Mouse (Mus musculus) spleen, adult 2 months (tissue): Measurements from ENCODE around the gene Calr4. TPM values are rescaled to one million over a fixed set of nuclear protein-coding genes. Genes with fewer than 3 reads are reported as not detected.

Experiments used
- DNase-seq, 2 experiments: peaks; one replicate each; pipeline versions ENCODE4 v3.0.0 to v3.0.0-alpha.2; 2012 to 2021; ENCODE audit warnings: low spot score in 2 of 2, low read depth in 1 of 2
- H3K27ac ChIP-seq: fragments of 200-500 bp; 2 replicates; pipeline ENCODE4 v1.5.1; 2012; ENCODE audit warnings: low read length, inconsistent platforms; ENCODE audit not compliant: insufficient read depth
- H3K27me3 ChIP-seq: fragments of 200-500 bp; 2 replicates; pipeline ENCODE4 v1.6.1; 2012; ENCODE audit warnings: mild to moderate bottlenecking, moderate library complexity, low read length, inconsistent platforms; ENCODE audit not compliant: control insufficient read depth, insufficient read depth
- H3K36me3 ChIP-seq: fragments of 200-500 bp; 2 replicates; pipeline ENCODE4 v1.6.1; 2012; ENCODE audit warnings: mild to moderate bottlenecking, low read length, inconsistent platforms; ENCODE audit not compliant: control insufficient read depth, insufficient read depth
- H3K4me1 ChIP-seq: fragments of 200-500 bp; 2 replicates; pipeline ENCODE4 v1.6.1; 2011; ENCODE audit warnings: inconsistent platforms; ENCODE audit not compliant: control insufficient read depth, insufficient read depth, insufficient read length
- H3K4me3 ChIP-seq: fragments of 200-500 bp; 2 replicates; pipeline ENCODE4 v1.5.1; 2011; ENCODE audit warnings: mild to moderate bottlenecking, inconsistent platforms; ENCODE audit not compliant: insufficient read depth, insufficient read length; ENCODE audit errors: extremely low read depth
- CTCF ChIP-seq: fragments of 200-500 bp; IDR thresholded peaks from 2 replicates; pipeline ENCODE4 v1.5.1; 2011; ENCODE audit warnings: mild to moderate bottlenecking, inconsistent platforms; ENCODE audit not compliant: insufficient read depth, insufficient read length, insufficient replicate concordance; ENCODE audit errors: extremely low read depth
- POLR2A ChIP-seq: fragments of 200-500 bp; IDR thresholded peaks from 2 replicates; pipeline ENCODE4 v1.6.1; 2011; ENCODE audit warnings: low read depth, low read length, inconsistent platforms
- WGBS: fragments of 180-500 bp; shearing (Covaris S2); methylation state at CpG from one replicate; pipeline ENCODE4 v1.1.7; 2018; 5-methylcytosine and 5-hydroxymethylcytosine counted together
- polyA plus RNA-seq: library from polyadenylated mRNA; depleted of rRNA; stranded (reverse); fragments of >200 nt; gene quantifications from 2 replicates; pipeline ENCODE4 v1.2.3, GENCODE M21; 2012; rRNA removed

Gene Calr4
- not detected in 2 replicates for polyA plus RNA-seq

- H3K27ac ChIP-seq = no peak within 1 kb of the TSS
- 87% methylated on average over 2 of the region's 2 CpGs for WGBS
- H3K36me3 ChIP-seq = no peaks in the 10 kb centered on the region
- no peaks in the 10 kb centered on the region for H3K4me1 ChIP-seq
- H3K27me3 ChIP-seq = no peaks in the 10 kb centered on the region
- no peak for DNase-seq
- no peak within 1 kb of the TSS for H3K4me3 ChIP-seq
- TF ChIP-seq POLR2A (no peak), CTCF (no peak)
Observed at GRCm38 (mm10) chr4:109234185-109234584, at the start of gene Calr4. Gene Calr4 (plus strand): TSS chr4:109234485.

GRCm38 (mm10) chr4:109185616-109186405 lies 48.5 kb upstream of the Calr4 start:
- WGBS = 84% methylated on average over 8 of the region's 8 CpGs

GRCm38 (mm10) chr4:109191598-109191997 lies 42.7 kb upstream of the Calr4 start:
- DNase-seq = no peak
- WGBS = 92% methylated on average over 10 of the region's 10 CpGs
- Histone ChIP-seq H3K4me3 (no peak overlapping the region), H3K4me1 (no peaks in the 10 kb centered on the region), H3K36me3 (no peaks in the 10 kb centered on the region), H3K27me3 (no peaks in the 10 kb centered on the region), H3K27ac (no peak overlapping the region)
- TF ChIP-seq CTCF (no peak), POLR2A (no peak)

More at GRCm38 (mm10) chr4:109185616-109186405, 48.5 kb upstream of the Calr4 start:
- no peaks in the 10 kb centered on the region for H3K36me3 ChIP-seq
- DNase-seq = no peak
- H3K27me3 ChIP-seq = no peaks in the 10 kb centered on the region
- no peak overlapping the region for H3K4me3 ChIP-seq
- no peak overlapping the region for H3K27ac ChIP-seq
- H3K4me1 ChIP-seq = peaks cover 5% of the 10 kb centered on the region; the same call in 1 of the 2 replicates
- TF ChIP-seq CTCF (no peak), POLR2A (no peak)

DNA sequence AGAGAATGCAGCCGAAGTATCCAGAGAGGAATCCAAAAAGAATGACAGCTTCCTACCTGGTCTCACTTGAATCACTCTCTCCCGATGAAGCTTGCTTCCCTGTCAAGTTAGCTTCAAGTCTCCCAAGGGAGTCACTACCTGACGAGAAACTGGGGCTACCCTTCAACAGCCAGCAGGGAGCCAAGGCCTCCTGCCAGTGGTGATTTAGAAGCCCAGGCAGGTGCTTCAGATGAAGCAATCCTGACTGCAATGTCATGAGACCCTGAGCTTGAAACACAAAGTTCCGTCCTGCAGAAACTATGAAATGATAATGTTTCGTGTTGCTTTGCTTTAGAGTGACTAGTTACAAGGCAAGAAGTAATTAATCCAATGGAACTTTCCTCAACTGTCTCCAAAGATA lies 40.4 kb upstream of the Calr4 start:
- TF ChIP-seq CTCF (no peak), POLR2A (no peak)
- no peak for DNase-seq
- Histone ChIP-seq H3K27ac (no peak overlapping the region), H3K4me3 (no peak overlapping the region), H3K27me3 (no peaks in the 10 kb centered on the region), H3K36me3 (no peaks in the 10 kb centered on the region), H3K4me1 (no peaks in the 10 kb centered on the region)
- 83% methylated on average over 5 of the region's 5 CpGs for WGBS

DNA sequence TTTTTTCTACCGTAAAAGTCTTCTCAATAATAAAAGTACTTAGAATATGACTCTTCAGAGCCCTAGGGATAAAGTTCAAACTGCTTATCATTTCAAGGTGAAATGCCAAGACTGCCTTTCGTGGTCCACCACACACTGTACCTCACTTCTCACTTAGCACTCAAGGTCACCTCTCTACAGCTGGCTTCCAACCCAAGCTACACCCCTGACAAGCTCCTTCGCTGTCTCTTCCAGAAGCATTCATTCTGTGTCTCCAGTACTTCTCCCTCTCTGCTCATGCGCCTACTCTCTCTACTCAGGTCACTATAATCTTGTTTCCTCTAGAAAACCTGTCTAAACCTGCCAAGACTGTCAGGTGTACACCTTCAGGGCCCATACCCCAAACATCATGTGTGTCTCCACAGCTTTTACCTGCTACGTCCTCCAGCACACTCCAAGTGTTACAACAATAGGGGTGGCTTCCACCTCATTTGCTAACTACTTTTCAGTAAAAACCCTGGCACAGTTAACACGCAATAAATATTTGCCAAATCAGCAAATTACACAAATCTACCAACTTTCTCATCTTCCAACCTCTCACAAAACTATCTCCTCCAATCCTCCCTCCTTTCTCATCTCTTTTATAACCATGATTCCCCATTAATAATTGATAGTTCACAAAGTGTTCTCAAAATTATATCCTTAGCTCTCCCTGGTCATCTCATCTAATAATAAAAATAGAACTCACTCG lies 38.2 kb upstream of the Calr4 start:
- no peak for TF ChIP-seq CTCF
- TF ChIP-seq POLR2A = no peak
- DNase-seq = no peak
- Histone ChIP-seq H3K27me3 (no peaks in the 10 kb centered on the region), H3K4me1 (no peaks in the 10 kb centered on the region), H3K4me3 (no peak overlapping the region), H3K36me3 (no peaks in the 10 kb centered on the region), H3K27ac (no peak overlapping the region)
- 88% methylated on average over 7 of the region's 7 CpGs for WGBS

GRCm38 (mm10) chr4:109199069-109199468 lies 35.2 kb upstream of the Calr4 start:
- Histone ChIP-seq H3K27ac (no peak overlapping the region), H3K27me3 (no peaks in the 10 kb centered on the region), H3K36me3 (no peaks in the 10 kb centered on the region), H3K4me1 (no peaks in the 10 kb centered on the region), H3K4me3 (no peak overlapping the region)
- WGBS = 97% methylated on average over 4 of the region's 4 CpGs
- TF ChIP-seq POLR2A (no peak), CTCF (no peak)
- no peak for DNase-seq
